Mouse (Mus musculus): ENCODE results near the gene Agrn.

GRCm38 (mm10) chr4:156209963-156210635, 12.8 kb upstream of the Agrn start:
- no peak for TF ChIP-seq EP300 (IDR thresholded peaks at IDR 0.05; ENCODE audit: low read depth)
- TF ChIP-seq CTCF (IDR thresholded peaks at IDR 0.05; ENCODE audit: low read depth): no peak
